Mouse (Mus musculus): ENCODE data around the gene Zfp639.

Gene Zfp639

GRCm38 (mm10) chr3:32509496-32510374 is at the start of gene Zfp639:
Gene Zfp639 (plus strand): TSS chr3:32510259.
- DNase-seq (ENCODE audit: low read depth) = peak; percentile 48

GRCm38 (mm10) chr3:32467321-32467720 is 42.7 kb upstream of the Zfp639 start:
- DNase-seq (ENCODE audit: low read depth) = no peak

DNA sequence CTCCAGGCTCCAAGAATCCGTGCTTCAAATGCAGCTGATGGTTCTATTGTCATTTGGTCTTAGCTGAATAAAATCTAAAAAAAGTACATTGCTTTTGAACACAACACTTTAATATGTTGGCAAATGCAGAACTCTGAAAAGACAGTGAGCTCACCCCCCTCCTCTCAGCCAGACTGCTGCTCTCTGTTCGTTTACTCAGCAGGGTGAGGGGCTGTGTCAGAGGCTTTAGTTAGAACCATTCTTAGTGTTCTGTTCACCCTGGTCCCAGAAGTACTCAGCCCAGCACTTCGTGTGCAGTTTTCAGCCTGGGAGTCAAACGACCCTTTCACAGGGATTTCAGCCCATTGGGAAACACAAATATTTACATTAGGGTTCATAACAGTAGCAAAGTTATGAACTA is 41.6 kb upstream of the Zfp639 start:
- no peak for DNase-seq (ENCODE audit: low read depth)

GRCm38 (mm10) chr3:32470449-32470848 is 39.6 kb upstream of the Zfp639 start:
- DNase-seq (ENCODE audit: low read depth) = no peak

- DNase-seq (ENCODE audit: low read depth) = no peak
Measured at GRCm38 (mm10) chr3:32471098-32471497, 39.0 kb upstream of the Zfp639 start.

GRCm38 (mm10) chr3:32472191-32472900 is 37.7 kb upstream of the Zfp639 start:
- no peak for DNase-seq (ENCODE audit: low read depth)

DNA sequence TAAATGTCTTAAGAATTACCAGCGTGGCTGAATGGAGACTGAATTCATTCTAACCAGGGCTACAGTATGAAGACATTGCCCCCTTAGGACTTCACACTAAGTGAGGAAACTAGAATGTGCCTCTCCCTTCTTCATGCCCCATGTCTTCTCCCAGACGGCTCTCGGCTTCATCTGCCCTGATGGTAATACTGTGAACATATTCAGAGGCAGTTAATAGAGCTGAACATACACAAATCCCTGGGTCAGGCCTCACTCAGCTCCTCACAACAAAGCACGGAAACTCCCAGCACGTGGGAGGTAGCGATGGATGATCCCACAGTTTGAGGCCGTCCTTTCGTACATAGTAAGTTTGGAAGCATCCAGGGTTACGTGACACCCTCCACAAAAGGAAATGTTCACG is 36.9 kb upstream of the Zfp639 start:
- DNase-seq (ENCODE audit: low read depth) = no peak

DNA sequence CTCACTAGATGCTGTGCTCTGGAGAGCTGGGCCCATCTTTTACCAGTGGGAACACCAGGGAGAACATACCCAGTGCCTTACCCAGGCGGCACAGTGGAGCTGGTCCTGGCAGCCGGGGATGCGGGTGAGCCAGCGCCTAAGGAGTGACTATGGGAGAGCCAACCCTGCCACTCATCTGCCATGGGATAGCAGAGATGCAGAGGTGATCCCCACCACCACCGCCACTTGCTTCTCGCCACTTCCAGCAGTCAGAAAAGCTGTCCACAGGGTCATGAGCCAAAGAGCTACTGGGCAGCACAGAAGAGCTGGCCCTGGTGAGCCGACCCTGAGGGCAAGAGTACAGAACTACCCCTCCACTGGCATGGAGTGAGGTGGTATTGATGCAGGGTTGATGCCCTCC is 30.1 kb upstream of the Zfp639 start:
- no peak for DNase-seq (ENCODE audit: low read depth)

- DNase-seq (ENCODE audit: low read depth) = no peak
Measured at GRCm38 (mm10) chr3:32483035-32483434, 27.0 kb upstream of the Zfp639 start.

DNA sequence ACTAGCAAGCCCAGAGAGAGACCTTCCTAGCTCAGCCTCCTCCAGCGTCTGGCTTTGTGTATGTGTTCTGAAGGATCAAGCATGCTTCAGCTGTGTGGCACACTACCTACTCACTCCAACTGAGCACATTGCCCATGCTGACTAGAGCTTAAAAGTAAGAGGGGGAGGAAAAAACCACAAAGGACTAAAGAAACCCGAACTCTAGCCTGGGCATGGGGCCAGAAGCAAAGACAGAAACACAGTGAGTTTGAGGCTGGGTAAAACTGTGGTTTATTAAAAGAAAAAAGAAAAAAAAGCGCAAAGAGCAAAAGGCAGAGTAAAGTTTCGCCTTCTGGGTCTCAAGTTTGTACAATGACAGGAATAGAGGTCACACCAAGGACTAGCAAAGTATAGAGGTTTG is 23.5 kb upstream of the Zfp639 start:
- peak; percentile 70 for DNase-seq (ENCODE audit: low read depth)

DNA sequence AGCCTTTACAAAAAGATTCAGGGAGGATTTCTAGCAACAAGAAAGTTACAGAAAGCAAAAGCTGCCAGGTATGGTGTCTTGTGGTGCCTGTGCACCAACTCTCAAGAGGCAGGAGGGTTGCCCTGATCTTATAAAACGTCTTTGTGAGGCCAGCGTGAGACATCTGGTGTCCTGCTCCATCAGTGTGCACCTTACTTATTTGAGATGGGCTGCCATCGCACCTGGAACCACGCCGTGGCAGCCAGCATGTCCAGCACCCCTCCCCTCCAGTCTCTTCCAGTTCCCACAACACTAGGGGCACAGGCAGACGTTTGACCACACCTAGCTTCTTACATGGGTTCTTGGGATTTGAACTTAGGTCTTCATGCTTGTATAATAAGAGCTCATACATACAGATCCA is 21.9 kb upstream of the Zfp639 start:
- DNase-seq (ENCODE audit: low read depth) = no peak

GRCm38 (mm10) chr3:32490076-32490927 is 19.8 kb upstream of the Zfp639 start:
- DNase-seq (ENCODE audit: low read depth) = no peak

DNA sequence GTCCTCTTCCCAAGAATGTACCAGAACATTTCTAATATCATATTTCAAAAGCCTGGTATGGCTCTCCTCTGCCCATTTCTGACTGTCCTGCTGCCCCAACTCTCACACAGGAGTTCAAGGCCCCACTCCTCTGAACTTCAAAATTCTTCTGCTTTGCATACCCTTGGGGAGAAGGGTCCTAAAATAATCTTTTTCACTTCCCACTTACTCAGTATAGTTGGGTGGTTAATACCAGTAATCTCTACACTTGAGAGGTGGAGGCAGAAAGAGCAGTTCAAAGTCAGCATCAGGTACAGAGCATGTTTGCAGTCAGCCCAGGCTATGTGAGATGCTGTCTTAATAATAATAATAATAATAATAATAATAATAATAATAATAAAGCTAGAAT is 19.1 kb upstream of the Zfp639 start:
- DNase-seq (ENCODE audit: low read depth) = no peak

DNA sequence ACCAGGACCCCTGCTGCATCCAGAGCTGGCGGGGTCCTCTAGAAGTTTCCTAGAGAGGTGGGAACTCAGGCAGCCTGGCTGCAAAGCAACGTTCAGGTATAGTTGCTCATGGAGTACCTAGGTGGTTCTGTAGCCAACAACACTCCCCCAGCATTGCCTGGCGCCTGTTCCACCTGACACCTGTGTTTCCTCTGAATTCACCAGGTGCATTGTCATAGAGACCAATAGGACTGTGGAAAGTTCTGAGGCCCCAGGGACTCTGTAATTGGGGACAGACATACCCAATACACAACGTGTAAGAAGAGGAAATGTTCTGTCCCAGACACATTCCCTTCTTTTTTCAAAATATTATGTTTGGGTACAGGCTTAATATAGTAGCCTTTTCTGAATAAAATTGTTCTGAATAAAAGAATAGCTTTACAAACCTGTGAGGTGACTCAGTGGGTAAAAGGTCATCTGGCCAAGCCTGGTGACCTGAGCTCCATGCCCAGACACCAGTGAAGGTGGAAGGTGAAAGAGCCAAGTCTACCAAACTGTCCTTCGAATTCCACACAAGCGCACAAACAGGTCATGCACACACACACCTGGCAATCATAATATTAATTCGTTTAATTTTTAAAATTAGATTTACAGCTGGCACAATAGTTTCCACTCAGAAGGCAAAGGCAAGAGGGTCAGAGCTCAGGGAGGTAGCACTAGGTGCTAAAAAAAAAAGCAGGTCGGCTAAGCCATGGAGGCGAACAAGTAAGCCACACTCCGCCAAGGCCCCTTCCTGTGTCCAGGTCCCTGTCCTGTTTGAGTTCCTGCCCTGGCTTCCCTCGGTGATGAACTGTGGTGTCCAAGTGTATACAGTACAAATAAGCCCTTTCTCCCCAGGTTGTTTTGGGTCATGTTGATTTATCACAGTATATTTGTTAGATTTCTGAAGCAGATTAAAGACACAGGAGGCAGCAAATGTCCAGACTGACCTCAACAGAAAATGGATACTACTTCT is 17.7 kb upstream of the Zfp639 start, which contains the start of gene Kcnmb3:
Gene Kcnmb3, minus strand, starts transcription at position 135 of the 994 bp plus-strand sequence.
- DNase-seq (ENCODE audit: low read depth) = no peak

DNA sequence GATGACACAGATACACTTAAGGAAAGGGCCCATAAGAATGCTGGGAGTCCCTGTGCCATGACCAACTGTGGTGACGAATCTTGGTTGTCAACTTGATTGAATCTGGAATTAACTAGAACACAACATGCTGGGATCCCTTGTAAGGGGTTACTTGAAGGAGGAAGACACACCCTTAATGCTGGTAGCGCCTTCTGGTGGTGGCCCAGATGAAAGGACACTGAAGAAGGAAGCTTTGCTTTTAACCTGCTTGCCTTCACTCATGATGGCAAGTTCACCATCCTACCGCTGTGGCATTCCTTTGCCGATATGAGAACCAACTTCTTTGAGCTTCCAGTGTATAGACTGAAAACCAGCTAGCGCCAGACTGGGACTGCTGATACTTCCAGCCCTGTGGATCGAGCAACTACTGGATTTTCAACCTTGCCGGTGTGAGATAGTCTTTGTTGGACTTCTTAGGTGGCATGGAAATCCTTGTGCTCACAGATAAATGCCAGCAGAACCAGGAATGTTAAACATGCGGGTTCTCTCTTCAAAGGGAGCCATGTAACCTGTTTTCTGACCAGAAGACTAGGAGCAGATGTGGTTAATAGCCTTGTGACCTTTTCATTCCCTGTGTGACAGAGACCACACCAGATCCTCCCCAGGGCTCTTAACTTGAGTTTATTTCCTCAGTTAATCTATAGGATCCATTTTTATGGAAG is 15.5 kb upstream of the Zfp639 start:
- DNase-seq (ENCODE audit: low read depth) = peak; percentile 72

- DNase-seq (ENCODE audit: low read depth) = no peak
Measured at GRCm38 (mm10) chr3:32495088-32495770, 14.8 kb upstream of the Zfp639 start.

DNA sequence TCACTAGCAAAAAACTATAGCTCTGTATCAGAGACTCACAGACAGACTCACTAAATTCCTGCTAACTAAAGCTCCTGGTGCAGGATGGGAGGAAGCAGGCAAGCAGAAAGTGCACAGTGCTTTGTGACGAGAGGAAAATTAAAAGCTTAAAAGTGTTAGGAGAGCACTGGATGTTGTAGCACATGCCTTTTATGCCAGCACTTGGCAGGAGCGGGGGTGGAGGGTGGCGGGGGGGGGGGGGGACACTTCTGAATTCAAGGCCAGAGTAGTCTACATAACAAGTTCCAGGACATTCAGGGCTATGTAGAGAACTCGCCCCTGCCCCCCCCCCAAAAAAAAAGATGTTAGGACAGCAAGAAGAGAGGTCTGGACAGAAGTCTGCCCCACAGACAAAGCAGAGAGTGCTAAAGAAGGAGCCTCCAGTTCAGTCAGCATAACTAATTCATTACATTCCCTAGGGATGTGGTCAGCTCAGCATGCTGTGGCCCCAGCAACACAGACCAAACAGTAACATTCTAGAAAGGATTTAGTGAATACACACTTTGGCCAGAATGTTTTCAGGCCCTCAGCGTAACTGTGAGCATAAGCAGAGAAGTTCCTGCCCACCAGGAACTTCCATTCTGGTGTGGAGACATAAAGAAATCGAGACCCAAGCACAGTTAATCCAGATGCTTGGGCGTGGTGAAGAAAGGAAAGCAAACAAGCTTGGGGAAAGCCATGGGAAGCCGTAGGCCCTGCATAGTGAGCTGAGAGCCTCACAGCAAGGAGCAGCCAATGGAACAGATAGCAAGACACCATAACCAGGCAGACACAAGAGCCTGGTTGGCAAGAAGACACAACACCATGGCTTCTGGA is 14.0 kb upstream of the Zfp639 start:
- no peak for DNase-seq (ENCODE audit: low read depth)

DNA sequence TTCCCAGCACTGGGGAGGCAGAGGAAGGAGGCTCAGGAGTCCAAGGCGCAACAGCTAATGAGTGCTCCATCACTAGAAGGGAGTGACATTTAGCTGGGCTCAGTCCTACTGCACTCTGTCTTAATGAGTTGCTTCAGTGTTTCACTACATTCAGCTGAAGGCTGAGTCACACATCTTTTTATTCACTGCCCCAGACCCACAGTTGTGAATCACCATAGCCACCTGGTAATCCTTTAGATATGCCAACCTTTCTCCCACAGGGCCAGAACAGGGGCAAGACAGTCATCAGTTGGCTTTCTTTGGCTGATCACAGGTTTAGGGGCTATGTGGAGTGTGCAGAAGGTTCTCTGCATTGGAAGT is 13.4 kb upstream of the Zfp639 start:
- no peak for DNase-seq (ENCODE audit: low read depth)

- DNase-seq (ENCODE audit: low read depth) = no peak
Measured at GRCm38 (mm10) chr3:32500346-32500745, 9.7 kb upstream of the Zfp639 start.
